Mouse (Mus musculus) lung, postnatal 0 days (tissue): ENCODE measurements at regions not wholly inside any gene's neighbourhood (a gene's known extent, or its start where the extent isn't known, plus 50 kb on each side); places are given as distances from the start of the nearest gene placed in this dataset.

Experiments used
- ATAC-seq: fragments of 200-750 bp; cut with Nextera tagmentation; 2 replicates; pipeline ENCODE4 v1.8.0; 2017; ENCODE audit warnings: moderate library complexity
- DNase-seq: peaks from one replicate; pipeline ENCODE4 v3.0.0-alpha.2; 2016; ENCODE audit warnings: low spot score
- H3K27ac ChIP-seq: fragments of 300-500 bp; sonication (generic); 2 replicates; pipeline ENCODE4 v1.5.1; 2014; ENCODE audit warnings: antibody characterized with exemption, mild to moderate bottlenecking, low read length, mixed read lengths
- H3K27me3 ChIP-seq: fragments of 300-500 bp; sonication (generic); replicated peaks from 2 replicates; pipeline ENCODE4 v1.6.1; 2014; ENCODE audit warnings: low read length, mixed read lengths; ENCODE audit not compliant: insufficient read depth
- H3K36me3 ChIP-seq: fragments of 300-500 bp; sonication (generic); 2 replicates; pipeline ENCODE4 v1.6.1; 2014; ENCODE audit warnings: low read length, mixed read lengths; ENCODE audit not compliant: insufficient read depth
- H3K4me1 ChIP-seq: fragments of 300-500 bp; sonication (generic); 2 replicates; pipeline ENCODE4 v1.6.1; 2014; ENCODE audit warnings: antibody characterized with exemption, low read depth, low read length, mixed read lengths; ENCODE audit not compliant: insufficient read depth
- H3K4me2 ChIP-seq: fragments of 300-500 bp; sonication (generic); replicated peaks from 2 replicates; pipeline ENCODE4 v1.6.1; 2014; ENCODE audit warnings: low read depth, mild to moderate bottlenecking, low read length, moderate library complexity, mixed read lengths
- H3K4me3 ChIP-seq: fragments of 300-500 bp; sonication (generic); 2 replicates; pipeline ENCODE4 v1.5.1; 2014; ENCODE audit warnings: low read depth, low read length
- H3K9ac ChIP-seq: fragments of 300-500 bp; sonication (generic); replicated peaks from 2 replicates; pipeline ENCODE4 v1.6.1; 2014; ENCODE audit warnings: low read depth, mild to moderate bottlenecking
- H3K9me3 ChIP-seq: fragments of 300-500 bp; sonication (generic); 2 replicates; pipeline ENCODE4 v1.6.1; 2016; ENCODE audit warnings: low read length, mixed read lengths
- CTCF ChIP-seq: IDR thresholded peaks from 2 replicates; pipeline ENCODE4 v1.5.1; 2016; ENCODE audit warnings: antibody characterized with exemption, mild to moderate bottlenecking
- EP300 ChIP-seq: IDR thresholded peaks from 2 replicates; pipeline ENCODE4 v1.6.1; 2016; ENCODE audit warnings: antibody characterized with exemption, mild to moderate bottlenecking, control low read depth
- WGBS: fragments of 180-500 bp; shearing (Covaris S2); extraction: QIAGEN DNeasy Blood & Tissue Kit; methylation state at CpG from one replicate; pipeline ENCODE4 v1.1.7; 2014; 5-methylcytosine and 5-hydroxymethylcytosine counted together

DNA sequence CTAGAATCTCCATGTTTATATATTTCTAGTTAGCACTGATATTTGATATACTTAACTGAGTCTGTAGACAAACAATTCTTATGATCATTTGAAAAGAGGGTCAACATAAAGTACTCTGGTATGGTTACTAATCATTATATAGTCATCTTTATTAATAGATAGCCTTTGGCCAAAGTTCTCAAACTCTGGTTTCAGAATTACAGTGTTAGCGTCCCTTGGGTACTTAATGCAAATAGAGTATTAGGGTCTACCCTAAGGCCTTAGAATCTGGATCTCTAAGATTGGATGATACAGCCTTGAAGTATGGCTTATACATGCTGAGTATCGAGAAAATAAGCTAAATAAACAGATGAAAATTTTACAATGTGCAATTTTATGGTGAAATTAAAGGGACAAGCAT, 275.0 kb upstream of the Kcnh7 start:
- Histone ChIP-seq H3K27ac (no peak overlapping the region), H3K4me3 (no peak overlapping the region), H3K9me3 (no peaks in the 10 kb centered on the region), H3K4me2 (no peak overlapping the region), H3K4me1 (no peaks in the 10 kb centered on the region), H3K36me3 (no peaks in the 10 kb centered on the region), H3K27me3 (no peaks in the 10 kb centered on the region), H3K9ac (no peak overlapping the region)
- 74% methylated on average over 2 of the region's 2 CpGs for whole genome bisulfite sequencing
- DNase-seq: no peak
- ATAC-seq: no peak
- TF ChIP-seq CTCF (no peak), EP300 (no peak)

DNA sequence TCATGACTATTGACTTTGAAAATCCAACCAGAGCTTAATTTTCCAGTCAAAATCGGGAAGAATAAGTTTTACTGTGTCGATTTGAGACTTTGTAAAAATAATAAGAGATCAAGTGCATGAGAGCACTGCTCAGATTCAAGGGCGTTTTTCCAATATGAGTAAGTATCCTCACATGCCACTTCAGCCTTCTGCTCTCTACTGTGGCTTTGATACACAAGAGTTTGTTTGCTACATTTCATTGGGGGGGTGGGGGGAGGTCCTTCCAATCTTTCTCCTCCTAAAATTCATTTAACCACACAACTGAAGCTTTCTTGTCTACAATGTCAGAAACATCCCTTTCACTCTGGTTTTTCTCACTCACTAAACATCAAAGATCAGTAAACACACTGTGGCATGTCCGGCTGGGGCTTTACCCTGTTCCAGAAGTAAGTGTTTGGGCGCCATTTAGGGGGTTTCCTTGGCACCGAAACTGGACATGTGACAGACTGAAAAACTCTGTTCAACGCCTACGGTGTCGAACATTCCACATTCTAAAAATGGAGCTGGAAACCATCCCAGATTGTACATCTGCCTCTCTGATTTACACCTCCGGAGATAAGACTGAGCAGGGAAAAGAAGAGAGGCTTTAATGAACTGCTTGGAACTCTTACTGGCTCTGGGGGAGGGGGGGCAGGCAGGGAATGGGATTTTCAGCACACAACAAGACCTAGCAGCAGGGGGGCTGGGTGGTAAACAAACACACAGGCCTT, 270.4 kb upstream of the Kcnh7 start:
- Histone ChIP-seq H3K9me3 (no peaks in the 10 kb centered on the region), H3K36me3 (no peaks in the 10 kb centered on the region), H3K4me3 (no peak overlapping the region), H3K27me3 (no peaks in the 10 kb centered on the region), H3K27ac (no peak overlapping the region), H3K9ac (no peak overlapping the region), H3K4me2 (no peak overlapping the region), H3K4me1 (no peaks in the 10 kb centered on the region)
- 27% methylated on average over 10 of the region's 10 CpGs for WGBS
- peak; percentile 21; the same call in 1 of the 2 replicates for ATAC-seq
- DNase-seq: peak; percentile 4
- TF ChIP-seq CTCF: no peak
- TF ChIP-seq EP300: no peak

DNA sequence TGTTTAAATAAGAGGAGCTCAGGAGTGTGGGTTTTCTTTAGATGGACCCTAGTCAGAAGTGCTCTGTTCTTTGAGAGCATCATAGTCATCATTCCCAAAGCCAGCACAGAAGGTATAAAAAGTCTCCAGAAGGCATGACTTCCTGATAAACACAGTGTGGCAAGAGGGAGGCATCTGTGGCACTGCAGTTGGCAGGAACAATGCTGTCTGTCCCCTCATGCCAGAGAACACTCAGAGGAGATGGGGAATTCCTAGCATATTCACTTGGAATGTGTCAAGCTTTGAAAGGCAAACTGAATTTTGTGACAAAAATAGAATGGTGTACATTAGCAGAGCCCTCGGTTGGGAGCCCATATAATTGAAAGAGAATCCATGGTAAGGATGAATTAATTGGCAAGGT, 268.8 kb upstream of the Kcnh7 start:
- peak; percentile 7 for DNase-seq

DNA sequence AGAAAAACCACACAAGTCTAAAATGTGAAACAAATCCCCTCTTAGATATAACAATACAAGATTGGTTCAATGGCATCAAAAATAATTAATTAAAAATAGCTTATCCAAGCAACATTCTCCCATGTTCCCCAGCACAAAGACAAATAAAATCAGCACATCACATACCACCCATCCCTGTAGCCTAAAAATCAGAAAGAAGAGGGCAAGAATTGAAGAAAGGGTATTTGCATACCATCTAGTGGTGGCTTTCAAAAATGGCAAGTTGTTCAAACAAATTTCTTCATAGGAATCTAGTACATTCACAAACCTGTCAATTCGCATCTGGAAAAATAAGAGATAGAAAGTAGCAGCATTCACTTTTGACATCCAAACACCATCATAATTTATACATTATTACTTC, 268.1 kb upstream of the Kcnh7 start:
- Histone ChIP-seq H3K27ac (no peak overlapping the region), H3K27me3 (no peaks in the 10 kb centered on the region), H3K9me3 (no peaks in the 10 kb centered on the region), H3K9ac (no peak overlapping the region), H3K4me1 (no peaks in the 10 kb centered on the region), H3K36me3 (no peaks in the 10 kb centered on the region), H3K4me3 (no peak overlapping the region), H3K4me2 (no peak overlapping the region)
- 67% methylated on average over 1 of the region's 1 CpGs for WGBS
- TF ChIP-seq EP300 (no peak), CTCF (no peak)
- ATAC-seq: no peak
- no peak for DNase-seq

More for the DNA sequence above, 268.8 kb upstream of the Kcnh7 start:
- Histone ChIP-seq H3K9me3 (no peaks in the 10 kb centered on the region), H3K4me1 (no peaks in the 10 kb centered on the region), H3K4me3 (no peak overlapping the region), H3K4me2 (no peak overlapping the region), H3K27ac (no peak overlapping the region), H3K9ac (no peak overlapping the region), H3K27me3 (no peaks in the 10 kb centered on the region), H3K36me3 (no peaks in the 10 kb centered on the region)
- TF ChIP-seq CTCF (no peak), EP300 (no peak)
- ATAC-seq: no peak
- 43% methylated on average over 1 of the region's 1 CpGs for WGBS

DNA sequence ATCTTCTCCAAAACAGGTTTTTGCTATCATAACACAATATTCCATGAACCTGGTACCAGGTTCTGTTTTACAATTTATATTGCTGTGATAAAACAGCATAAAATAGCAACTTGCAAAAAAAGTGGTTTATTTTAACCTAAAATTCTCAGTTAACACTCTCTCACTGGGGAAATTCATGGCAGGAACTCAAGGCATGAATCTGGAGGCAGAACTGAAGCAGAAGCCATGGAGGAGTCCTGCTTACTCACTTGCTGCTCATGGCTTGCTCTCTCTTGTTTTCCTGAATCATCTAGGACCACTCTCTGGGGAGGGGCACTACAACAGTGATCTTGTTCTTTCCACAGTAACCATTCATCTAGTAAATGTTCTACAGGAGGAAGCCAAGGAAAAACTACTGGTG, 250.2 kb upstream of the Kcnh7 start:
- Histone ChIP-seq H3K4me1 (no peaks in the 10 kb centered on the region), H3K36me3 (no peaks in the 10 kb centered on the region), H3K27ac (no peak overlapping the region), H3K4me3 (no peak overlapping the region), H3K4me2 (no peak overlapping the region), H3K27me3 (no peaks in the 10 kb centered on the region), H3K9ac (no peak overlapping the region), H3K9me3 (no peaks in the 10 kb centered on the region)
- no peak for TF ChIP-seq EP300
- ATAC-seq (no peak), DNase-seq (no peak)

DNA sequence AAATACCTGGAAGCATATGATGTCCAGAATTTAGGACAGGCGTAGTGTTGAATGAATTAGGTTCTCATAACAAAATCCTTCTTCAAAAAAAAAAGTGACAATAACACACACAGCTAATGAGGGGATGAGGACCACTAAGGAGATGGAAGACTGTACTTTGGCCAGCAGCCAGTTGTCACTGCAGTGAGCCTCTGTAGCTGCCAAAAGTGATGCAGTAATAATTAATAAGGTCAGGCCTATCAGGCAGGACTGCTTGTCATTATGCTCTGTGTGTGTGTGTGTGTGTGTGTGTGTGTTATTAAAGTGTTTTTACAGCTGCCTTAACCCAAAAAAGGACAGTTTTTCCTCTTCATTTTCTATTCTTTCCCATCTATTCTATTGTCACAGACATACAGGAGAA, 221.3 kb upstream of the Kcnh7 start:
- Histone ChIP-seq H3K9me3 (no peaks in the 10 kb centered on the region), H3K36me3 (no peaks in the 10 kb centered on the region), H3K27ac (no peak overlapping the region), H3K4me2 (no peak overlapping the region), H3K9ac (no peak overlapping the region), H3K4me3 (no peak overlapping the region), H3K4me1 (no peaks in the 10 kb centered on the region), H3K27me3 (no peaks in the 10 kb centered on the region)
- DNase-seq (no peak), ATAC-seq (no peak)
- WGBS: 66% methylated on average over 1 of the region's 1 CpGs
- TF ChIP-seq CTCF: no peak
- TF ChIP-seq EP300: no peak
